Mouse (Mus musculus) cerebellum, adult 11 months (tissue): ENCODE results near the gene Vav3.

Source experiments
- DNase-seq: peaks from one replicate; pipeline ENCODE4 v3.0.0; 2022

The Vav3 gene

GRCm38 (mm10) chr3:109600699-109601451, 260.4 kb downstream of the Vav3 start:
- no peak for DNase-seq

GRCm38 (mm10) chr3:109602753-109603152, 262.3 kb downstream of the Vav3 start:
- no peak for DNase-seq

- no peak for DNase-seq
Measured at GRCm38 (mm10) chr3:109606121-109606520, 265.7 kb downstream of the Vav3 start.

GRCm38 (mm10) chr3:109621721-109622120, 281.3 kb downstream of the Vav3 start:
- no peak for DNase-seq

GRCm38 (mm10) chr3:109622361-109622760, 281.9 kb downstream of the Vav3 start:
- no peak for DNase-seq

GRCm38 (mm10) chr3:109622816-109623215, 282.4 kb downstream of the Vav3 start:
- no peak for DNase-seq

GRCm38 (mm10) chr3:109623770-109624169, 283.3 kb downstream of the Vav3 start:
- DNase-seq: no peak

GRCm38 (mm10) chr3:109636045-109636444, 295.6 kb downstream of the Vav3 start:
- DNase-seq: no peak

DNA sequence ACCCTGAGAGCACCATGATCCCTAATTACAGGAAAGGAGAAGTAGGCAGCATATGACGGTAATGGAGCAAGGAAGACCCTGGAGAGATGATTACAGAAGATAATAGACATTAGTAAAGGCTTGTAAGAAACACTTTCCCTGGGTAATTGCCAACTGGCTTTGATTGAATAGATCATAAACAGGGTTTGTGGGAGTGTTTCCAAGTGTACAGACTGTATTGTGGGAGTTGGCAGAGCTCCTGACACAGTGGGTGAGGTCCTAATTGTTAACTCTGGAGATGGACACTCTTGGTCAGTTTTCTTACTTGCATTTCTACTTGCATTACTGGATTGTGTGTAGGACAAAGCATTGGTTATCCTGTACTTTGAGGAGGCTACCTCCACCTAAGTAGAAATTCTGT, 298.9 kb downstream of the Vav3 start:
- no peak for DNase-seq

DNA sequence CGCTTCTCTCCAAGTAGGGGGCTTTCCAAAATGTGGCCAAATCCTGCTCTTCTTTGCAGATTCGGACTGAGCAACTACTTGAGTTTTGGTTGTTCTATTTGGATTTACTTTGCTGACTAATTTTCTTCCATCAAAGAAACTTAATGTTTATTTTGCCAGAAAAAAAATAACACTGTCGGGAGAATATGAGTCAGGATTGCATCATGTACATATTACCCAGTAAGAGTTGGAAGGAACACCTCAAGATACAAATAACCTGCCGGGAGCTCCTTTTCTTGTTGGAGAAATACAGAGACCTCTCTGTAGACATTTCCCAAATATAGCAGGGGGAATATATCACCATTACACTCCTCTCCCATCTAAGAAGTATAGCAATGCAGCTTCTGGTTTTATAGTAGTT, 300.3 kb downstream of the Vav3 start:
- no peak for DNase-seq

GRCm38 (mm10) chr3:109648242-109648641, 307.8 kb downstream of the Vav3 start:
- DNase-seq: no peak

DNA sequence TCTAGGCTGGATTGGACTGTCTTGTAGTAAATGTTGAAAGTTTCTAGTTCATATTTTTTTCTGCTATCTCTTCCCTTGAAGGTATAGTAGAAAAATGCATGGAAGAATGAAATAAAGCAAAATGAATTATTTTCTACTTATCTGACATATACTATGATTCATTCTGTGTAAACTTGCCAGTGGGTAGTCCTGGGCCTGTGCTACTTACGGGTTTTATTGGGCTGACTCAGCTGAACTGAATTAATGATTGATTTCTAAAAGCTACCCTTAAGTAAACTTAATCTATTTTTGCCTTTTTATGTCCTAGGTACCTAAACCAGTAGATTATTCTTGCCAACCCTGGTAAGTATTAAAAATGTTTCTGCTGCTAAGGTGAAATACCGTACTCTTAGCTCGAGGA, 311.0 kb downstream of the Vav3 start:
- DNase-seq: no peak

- no peak for DNase-seq
Measured at GRCm38 (mm10) chr3:109652860-109653631, 312.6 kb downstream of the Vav3 start.

DNA sequence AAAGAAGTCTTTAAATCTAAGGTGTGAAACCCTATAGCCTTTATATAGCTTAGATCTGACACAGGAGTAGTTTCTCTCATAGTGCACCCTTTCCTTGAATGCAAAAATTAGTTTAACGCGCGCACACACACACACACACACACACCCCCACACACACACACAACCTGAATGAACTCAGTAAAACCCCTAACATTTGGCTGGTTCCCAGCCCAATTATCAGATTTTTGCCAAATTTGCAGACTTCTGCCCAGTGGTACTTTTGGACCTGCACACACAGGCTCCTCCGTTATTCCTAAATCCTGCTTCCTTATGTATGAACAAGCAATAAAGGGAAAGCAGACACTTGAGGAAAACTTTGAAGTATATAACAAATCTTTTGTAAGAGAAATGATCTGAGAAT, 313.9 kb downstream of the Vav3 start:
- no peak for DNase-seq

- DNase-seq: no peak
Measured at GRCm38 (mm10) chr3:109671716-109672115, 331.3 kb downstream of the Vav3 start.

- DNase-seq: no peak
Measured at GRCm38 (mm10) chr3:109672925-109673324, 332.5 kb downstream of the Vav3 start.

GRCm38 (mm10) chr3:109680281-109680680, 339.8 kb downstream of the Vav3 start:
- DNase-seq: no peak

DNA sequence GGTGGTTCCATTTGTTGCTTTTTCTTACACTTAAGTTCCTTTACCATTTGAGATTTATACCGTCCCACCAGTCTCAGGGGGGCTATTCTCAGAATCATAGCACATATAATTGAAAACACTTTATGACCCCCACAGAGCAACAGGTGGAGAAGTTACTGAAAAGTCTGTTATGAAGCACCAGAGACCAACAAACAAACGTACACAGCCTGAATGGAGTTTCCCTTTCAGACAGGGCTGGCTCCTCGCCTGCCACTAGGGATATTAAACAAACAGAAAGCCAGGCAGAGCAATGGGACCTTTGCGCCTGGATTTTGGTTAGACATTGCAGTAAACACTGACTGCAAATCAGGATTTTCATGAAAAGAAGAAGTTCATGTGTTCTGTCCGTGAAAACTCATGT, 341.4 kb downstream of the Vav3 start:
- no peak for DNase-seq

DNA sequence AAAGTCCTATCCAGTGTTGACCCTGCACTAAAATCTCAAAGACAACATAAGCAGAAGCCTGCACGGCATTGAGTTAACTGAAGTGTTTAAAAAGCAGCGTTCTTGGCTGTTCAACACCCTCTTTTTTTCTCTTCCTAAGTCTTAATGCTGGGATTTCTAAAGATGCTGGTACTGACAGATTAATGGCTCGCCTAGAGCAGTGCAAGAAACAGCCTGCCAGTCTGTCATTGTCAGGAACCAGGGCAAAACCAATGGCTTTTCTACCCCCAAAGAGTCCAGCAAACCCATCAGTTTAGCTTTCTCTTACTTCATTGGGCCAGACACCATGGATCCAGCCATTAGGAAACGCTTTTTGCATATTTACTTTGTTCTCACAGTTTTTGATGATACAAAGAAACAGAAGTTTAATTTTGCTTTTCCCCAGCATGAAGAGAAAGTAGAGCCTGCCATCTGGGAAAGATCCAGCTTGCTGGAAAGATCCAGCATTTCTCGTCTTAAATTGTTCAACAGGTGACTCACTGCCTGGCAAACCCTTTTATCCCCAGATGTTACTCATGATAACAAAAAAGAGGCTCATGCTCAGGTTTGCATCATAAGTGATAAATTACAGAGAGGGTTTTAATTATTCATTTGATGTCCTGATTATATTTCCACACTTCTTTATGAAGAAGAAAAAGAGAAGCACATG, 343.3 kb downstream of the Vav3 start:
- no peak for DNase-seq

GRCm38 (mm10) chr3:109690566-109690965, 350.1 kb downstream of the Vav3 start:
- no peak for DNase-seq

- no peak for DNase-seq
Measured at GRCm38 (mm10) chr3:109692613-109693012, 352.2 kb downstream of the Vav3 start.

DNA sequence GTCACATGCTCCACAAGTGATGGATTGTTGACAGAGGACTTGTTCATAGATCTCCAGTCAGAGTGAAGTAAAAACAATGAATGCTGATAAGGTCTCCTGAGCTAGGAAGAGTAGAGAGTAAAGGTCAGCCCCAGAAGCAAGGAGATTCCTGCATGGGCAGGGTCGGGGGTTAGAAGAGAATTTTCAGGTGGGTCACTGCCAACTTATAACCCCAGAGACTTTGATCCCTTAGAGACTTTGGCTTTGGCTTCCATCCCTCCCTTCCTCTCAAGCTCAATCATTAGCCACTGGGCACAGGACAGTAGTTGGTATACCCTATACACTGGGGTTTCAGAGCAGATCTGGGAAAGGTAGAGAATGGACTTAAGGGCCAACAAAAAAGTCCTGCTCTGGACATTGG, 360.8 kb downstream of the Vav3 start:
- DNase-seq: no peak

GRCm38 (mm10) chr3:109707786-109708460, 367.5 kb downstream of the Vav3 start:
- peak; percentile 73 for DNase-seq
